Mouse (Mus musculus): ENCODE data around the gene Nthl1.

DNA sequence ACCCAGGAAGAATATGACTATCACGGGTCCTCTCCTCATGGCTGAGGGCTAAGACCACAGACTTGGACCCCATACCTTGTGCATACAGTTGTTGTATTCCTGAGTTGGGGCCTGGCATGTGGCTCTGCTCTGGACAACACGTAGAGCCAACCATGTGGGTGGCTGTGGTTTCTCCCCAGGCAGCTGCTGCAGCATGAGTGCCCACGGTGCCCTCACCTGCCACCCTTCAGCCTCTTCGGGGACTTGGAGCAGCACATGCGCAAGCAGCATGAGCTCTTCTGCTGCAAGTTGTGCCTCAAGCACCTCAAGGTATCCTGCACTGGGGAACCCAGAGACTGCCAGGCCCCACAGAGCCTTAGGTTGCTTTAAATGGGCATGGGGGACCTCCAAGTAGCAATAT lies 44.4 kb downstream of the Nthl1 start:
- TF ChIP-seq POU5F1 (IDR thresholded peaks at IDR 0.05; ENCODE audit: borderline replicate concordance, low read length) (no peak), CTCF (conservative IDR thresholded peaks at IDR 0.05; ENCODE audit: low read length) (no peak)

Measured in E14TG2a.4 (cell line).